Mouse (Mus musculus) embryonic facial prominence, embryonic 15.5 days (tissue): ENCODE results near the gene Galnt18. TPM values are rescaled to one million over a fixed set of nuclear protein-coding genes. Genes with fewer than 3 reads are reported as not detected.

ENCODE experiments used
- ATAC-seq: fragments of 200-750 bp; cut with Nextera tagmentation; 2 replicates; pipeline ENCODE4 v1.8.0; 2017; ENCODE audit warnings: low read depth, moderate TSS enrichment; ENCODE audit not compliant: insufficient number of reproducible peaks, low FRiP score, low TSS enrichment
- H3K27ac ChIP-seq: fragments of 300-500 bp; sonication (generic); replicated peaks from 2 replicates; pipeline ENCODE4 v1.5.1; 2015; ENCODE audit warnings: mild to moderate bottlenecking, inconsistent platforms
- H3K27me3 ChIP-seq: fragments of 300-500 bp; sonication (generic); 2 replicates; pipeline ENCODE4 v1.6.1; 2015; ENCODE audit warnings: inconsistent platforms
- H3K36me3 ChIP-seq: fragments of 300-500 bp; sonication (generic); 2 replicates; pipeline ENCODE4 v1.6.1; 2015; ENCODE audit warnings: mild to moderate bottlenecking, inconsistent platforms
- H3K4me1 ChIP-seq: fragments of 300-500 bp; sonication (generic); 2 replicates; pipeline ENCODE4 v1.6.1; 2015; ENCODE audit warnings: inconsistent platforms
- H3K4me2 ChIP-seq: fragments of 300-500 bp; sonication (generic); replicated peaks from 2 replicates; pipeline ENCODE4 v1.6.1; 2015; ENCODE audit warnings: mild to moderate bottlenecking, inconsistent platforms
- H3K4me3 ChIP-seq: fragments of 300-500 bp; sonication (generic); replicated peaks from 2 replicates; pipeline ENCODE4 v1.5.1; 2015; ENCODE audit warnings: mild to moderate bottlenecking, inconsistent platforms
- H3K9ac ChIP-seq: fragments of 300-500 bp; sonication (generic); 2 replicates; pipeline ENCODE4 v1.6.1; 2015; ENCODE audit warnings: inconsistent platforms
- H3K9me3 ChIP-seq: fragments of 300-500 bp; sonication (generic); replicated peaks from 2 replicates; pipeline ENCODE4 v1.6.1; 2016; ENCODE audit warnings: inconsistent platforms
- WGBS: fragments of 180-500 bp; shearing (Covaris S2); methylation state at CpG from one replicate; pipeline ENCODE4 v1.1.7; 2015; 5-methylcytosine and 5-hydroxymethylcytosine counted together
- polyA plus RNA-seq: library from polyadenylated mRNA; unstranded; fragments of >200 nt; fragmentation: Nextera tagmentation; extraction: Ambion mirVana; gene quantifications from 2 replicates; pipeline ENCODE4 v1.2.1, GENCODE M21; 2015

Gene Galnt18
- polyA plus RNA-seq, 1 experiment from 2014 or later: 30.0 TPM

- Histone ChIP-seq H3K4me2 (no peak overlapping the region), H3K27me3 (no peaks in the 10 kb centered on the region; the same call in 1 of the 2 replicates), H3K4me1 (0 out of 2 replicates have a peak, but pooled peaks cover 2% of the 10 kb centered on the region), H3K9me3 (no peaks in the 10 kb centered on the region), H3K27ac (no peak overlapping the region), H3K36me3 (no peaks in the 10 kb centered on the region), H3K4me3 (no peak overlapping the region), H3K9ac (no peak overlapping the region)
- ATAC-seq: no peak
Measured at GRCm38 (mm10) chr7:111795059-111795458, 15.3 kb upstream of the Galnt18 start.

- no peaks in the 10 kb centered on the region for H3K9me3 ChIP-seq
- no peak overlapping the region for H3K9ac ChIP-seq
- WGBS: 83% methylated on average over 3 of the region's 3 CpGs
- H3K4me2 ChIP-seq: no peak overlapping the region
- H3K4me3 ChIP-seq: no peak overlapping the region
- no peaks in the 10 kb centered on the region for H3K36me3 ChIP-seq
- H3K27ac ChIP-seq: no peak overlapping the region
- no peaks in the 10 kb centered on the region for H3K4me1 ChIP-seq
- no peaks in the 10 kb centered on the region; the same call in 1 of the 2 replicates for H3K27me3 ChIP-seq
- no peak for ATAC-seq
Measured at GRCm38 (mm10) chr7:111792154-111792553, 12.4 kb upstream of the Galnt18 start.

GRCm38 (mm10) chr7:111791347-111791746, 11.6 kb upstream of the Galnt18 start:
- H3K4me2 ChIP-seq: no peak overlapping the region
- ATAC-seq: no peak
- no peak overlapping the region for H3K4me3 ChIP-seq
- H3K27me3 ChIP-seq: no peaks in the 10 kb centered on the region; the same call in 1 of the 2 replicates
- H3K36me3 ChIP-seq: no peaks in the 10 kb centered on the region
- H3K9me3 ChIP-seq: no peaks in the 10 kb centered on the region
- H3K9ac ChIP-seq: no peak overlapping the region
- no peaks in the 10 kb centered on the region for H3K4me1 ChIP-seq
- 47% methylated on average over 6 of the region's 6 CpGs for WGBS
- H3K27ac ChIP-seq: no peak overlapping the region

GRCm38 (mm10) chr7:111787921-111788320, 8.1 kb upstream of the Galnt18 start:
- Histone ChIP-seq H3K4me3 (no peak overlapping the region), H3K27me3 (no peaks in the 10 kb centered on the region; the same call in 1 of the 2 replicates), H3K4me1 (no peaks in the 10 kb centered on the region), H3K9ac (no peak overlapping the region), H3K9me3 (no peaks in the 10 kb centered on the region), H3K4me2 (no peak overlapping the region), H3K27ac (no peak overlapping the region), H3K36me3 (no peaks in the 10 kb centered on the region)
- WGBS: 65% methylated on average over 2 of the region's 2 CpGs
- no peak for ATAC-seq

GRCm38 (mm10) chr7:111785478-111785877, 5.7 kb upstream of the Galnt18 start:
- peaks cover 6% of the 10 kb centered on the region; the same call in 1 of the 2 replicates for H3K27me3 ChIP-seq
- no peaks in the 10 kb centered on the region for H3K9me3 ChIP-seq
- no peak overlapping the region for H3K9ac ChIP-seq
- no peak overlapping the region for H3K4me2 ChIP-seq
- 72% methylated on average over 8 of the region's 8 CpGs for WGBS
- no peak overlapping the region for H3K27ac ChIP-seq
- H3K4me3 ChIP-seq: no peak overlapping the region
- no peaks in the 10 kb centered on the region for H3K36me3 ChIP-seq
- no peak for ATAC-seq
- H3K4me1 ChIP-seq: no peaks in the 10 kb centered on the region

GRCm38 (mm10) chr7:111782126-111782525, 2.3 kb upstream of the Galnt18 start:
- no peaks in the 10 kb centered on the region for H3K36me3 ChIP-seq
- no peak overlapping the region for H3K27ac ChIP-seq
- H3K9me3 ChIP-seq: no peaks in the 10 kb centered on the region
- peaks cover 15% of the 10 kb centered on the region; the same call in 1 of the 2 replicates for H3K27me3 ChIP-seq
- no peak overlapping the region for H3K4me2 ChIP-seq
- no peak overlapping the region for H3K9ac ChIP-seq
- 56% methylated on average over 5 of the region's 5 CpGs for WGBS
- H3K4me1 ChIP-seq: peaks cover 21% of the 10 kb centered on the region
- no peak overlapping the region for H3K4me3 ChIP-seq
- no peak for ATAC-seq

- ATAC-seq: no peak
- 77% methylated on average over 6 of the region's 6 CpGs for WGBS
- no peak overlapping the region for H3K4me3 ChIP-seq
- H3K27me3 ChIP-seq: peaks cover 15% of the 10 kb centered on the region; the same call in 1 of the 2 replicates
- no peak overlapping the region for H3K4me2 ChIP-seq
- peaks cover 27% of the 10 kb centered on the region for H3K4me1 ChIP-seq
- no peaks in the 10 kb centered on the region for H3K36me3 ChIP-seq
- H3K27ac ChIP-seq: no peak overlapping the region
- no peak overlapping the region for H3K9ac ChIP-seq
- no peaks in the 10 kb centered on the region for H3K9me3 ChIP-seq
Measured at GRCm38 (mm10) chr7:111781316-111781715, 1.5 kb upstream of the Galnt18 start.

- Histone ChIP-seq H3K9me3 (no peaks in the 10 kb centered on the region), H3K9ac (peak overlapping the region; percentile 53), H3K36me3 (no peaks in the 10 kb centered on the region), H3K4me1 (peaks cover 27% of the 10 kb centered on the region), H3K27ac (peak overlapping the region; percentile 36; the same call in 1 of the 2 replicates), H3K4me3 (peak overlapping the region; percentile 57), H3K27me3 (peaks cover 15% of the 10 kb centered on the region; the same call in 1 of the 2 replicates), H3K4me2 (peak overlapping the region; percentile 94)
- 11% methylated on average over 27 of the region's 27 CpGs for WGBS
- ATAC-seq: no peak
Measured at GRCm38 (mm10) chr7:111778789-111779503, 831 bp downstream of the Galnt18 start.

GRCm38 (mm10) chr7:111778212-111778611, 1.6 kb downstream of the Galnt18 start:
- Histone ChIP-seq H3K36me3 (no peaks in the 10 kb centered on the region), H3K4me3 (peak overlapping the region; percentile 57), H3K9ac (peak overlapping the region; percentile 10; the same call in 1 of the 2 replicates), H3K4me2 (peak overlapping the region; percentile 94), H3K27me3 (peaks cover 15% of the 10 kb centered on the region; the same call in 1 of the 2 replicates), H3K27ac (no peak overlapping the region), H3K4me1 (peaks cover 27% of the 10 kb centered on the region), H3K9me3 (no peaks in the 10 kb centered on the region)
- 67% methylated on average over 7 of the region's 7 CpGs for WGBS
- no peak for ATAC-seq

- Histone ChIP-seq H3K36me3 (no peaks in the 10 kb centered on the region), H3K9me3 (no peaks in the 10 kb centered on the region), H3K27me3 (peaks cover 15% of the 10 kb centered on the region; the same call in 1 of the 2 replicates), H3K27ac (no peak overlapping the region), H3K9ac (no peak overlapping the region), H3K4me1 (peaks cover 27% of the 10 kb centered on the region), H3K4me3 (0 out of 2 replicates have a peak overlapping the region, but pooled peaks have one; percentile 0), H3K4me2 (peak overlapping the region; percentile 94)
- 79% methylated on average over 2 of the region's 2 CpGs for WGBS
- no peak for ATAC-seq
Measured at GRCm38 (mm10) chr7:111777186-111777585, 2.6 kb downstream of the Galnt18 start.

- Histone ChIP-seq H3K27ac (no peak overlapping the region), H3K27me3 (peaks cover 15% of the 10 kb centered on the region; the same call in 1 of the 2 replicates), H3K4me3 (no peak overlapping the region), H3K9ac (no peak overlapping the region), H3K4me2 (no peak overlapping the region), H3K36me3 (no peaks in the 10 kb centered on the region), H3K4me1 (peaks cover 27% of the 10 kb centered on the region), H3K9me3 (no peaks in the 10 kb centered on the region)
- no peak for ATAC-seq
- 71% methylated on average over 7 of the region's 7 CpGs for WGBS
Measured at GRCm38 (mm10) chr7:111776160-111776559, 3.6 kb downstream of the Galnt18 start.
